Mouse (Mus musculus) ovary, postnatal 14 days (tissue): Measurements from ENCODE around the gene Cdkl3.
"Not testable (repeated sequence)": the region's sequence is repeated elsewhere in the genome, so short reads cannot be mapped to it uniquely, and the experiment has no call there.

Experiments
- DNase-seq: peaks from one replicate; pipeline ENCODE4 v3.0.0; 2022; ENCODE audit warnings: low spot score

Gene Cdkl3

DNA sequence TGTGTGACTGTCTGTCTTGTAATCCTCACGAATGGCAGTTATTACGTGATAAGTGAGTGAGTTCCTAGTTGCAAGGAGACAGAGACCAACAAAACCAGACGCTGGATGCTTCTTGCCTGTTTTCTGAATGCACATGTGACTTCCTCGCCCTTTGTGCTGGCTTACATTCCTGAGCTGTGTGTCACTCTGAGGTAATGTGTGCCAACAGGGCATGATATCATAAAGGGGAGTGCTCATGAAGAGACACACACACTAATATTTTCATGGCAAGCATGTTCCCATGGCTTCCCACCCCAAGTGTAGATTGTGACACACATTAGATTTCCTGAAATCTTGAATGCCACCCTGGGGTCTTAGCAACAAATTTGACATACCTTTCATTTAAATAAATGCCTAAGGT, 73.9 kb downstream of the Cdkl3 start:
- no peak for DNase-seq

DNA sequence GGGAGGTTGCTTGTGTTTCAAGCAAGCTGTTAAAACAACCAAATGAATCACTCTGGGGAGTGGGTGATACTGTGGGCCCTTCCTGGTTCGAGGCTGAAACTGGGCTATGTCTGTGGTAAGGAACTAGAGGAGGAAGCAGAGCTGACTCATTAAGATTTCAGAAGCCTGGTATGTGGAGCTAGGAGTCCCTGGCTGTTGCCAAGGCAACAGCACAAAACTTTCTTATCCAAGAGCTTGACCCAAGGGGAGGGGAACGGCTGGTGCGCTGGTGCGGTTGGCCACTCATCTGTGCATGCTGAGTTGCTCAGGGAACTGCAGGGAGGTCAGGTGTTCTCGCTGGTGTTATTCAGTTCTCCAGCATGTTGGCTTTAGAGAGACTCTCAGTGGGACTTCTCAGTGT, 76.0 kb downstream of the Cdkl3 start:
- DNase-seq = no peak

DNA sequence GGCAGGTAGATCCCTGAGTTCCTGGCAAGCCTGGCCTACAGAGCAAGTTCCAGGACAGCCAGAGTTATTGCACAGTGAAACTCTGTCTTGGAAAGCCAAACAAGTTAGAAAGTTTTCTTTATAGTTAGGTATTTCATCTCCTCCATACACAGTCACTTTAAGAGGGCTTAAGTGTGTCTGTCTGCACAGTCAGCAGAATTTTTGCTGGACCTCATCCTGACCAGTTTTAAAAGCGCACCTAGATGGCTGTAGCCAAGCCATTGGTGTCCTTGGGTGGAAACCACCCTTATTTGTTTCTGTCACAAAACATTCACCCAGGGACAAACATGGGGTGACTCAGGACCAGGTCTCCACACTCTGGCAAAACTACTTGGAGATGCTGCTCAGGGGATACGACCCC, 76.6 kb downstream of the Cdkl3 start:
- DNase-seq = no peak

DNA sequence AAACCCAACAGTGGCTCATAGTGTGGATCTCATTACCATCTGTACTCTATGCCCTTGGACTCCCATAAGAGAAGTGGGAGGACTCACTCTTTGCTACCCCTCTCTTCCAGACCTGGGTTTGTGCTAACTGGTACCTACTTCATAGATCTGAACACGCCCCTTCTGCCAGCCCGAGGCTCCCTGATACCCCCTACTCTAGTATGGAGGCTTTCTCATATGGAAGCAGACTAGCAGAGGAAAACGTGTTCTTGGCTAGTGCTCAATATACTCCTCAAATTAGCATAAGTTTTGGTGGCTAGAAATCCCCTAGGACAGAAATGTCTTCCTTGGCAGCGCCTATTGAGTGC, 81.8 kb downstream of the Cdkl3 start:
- no peak for DNase-seq

DNA sequence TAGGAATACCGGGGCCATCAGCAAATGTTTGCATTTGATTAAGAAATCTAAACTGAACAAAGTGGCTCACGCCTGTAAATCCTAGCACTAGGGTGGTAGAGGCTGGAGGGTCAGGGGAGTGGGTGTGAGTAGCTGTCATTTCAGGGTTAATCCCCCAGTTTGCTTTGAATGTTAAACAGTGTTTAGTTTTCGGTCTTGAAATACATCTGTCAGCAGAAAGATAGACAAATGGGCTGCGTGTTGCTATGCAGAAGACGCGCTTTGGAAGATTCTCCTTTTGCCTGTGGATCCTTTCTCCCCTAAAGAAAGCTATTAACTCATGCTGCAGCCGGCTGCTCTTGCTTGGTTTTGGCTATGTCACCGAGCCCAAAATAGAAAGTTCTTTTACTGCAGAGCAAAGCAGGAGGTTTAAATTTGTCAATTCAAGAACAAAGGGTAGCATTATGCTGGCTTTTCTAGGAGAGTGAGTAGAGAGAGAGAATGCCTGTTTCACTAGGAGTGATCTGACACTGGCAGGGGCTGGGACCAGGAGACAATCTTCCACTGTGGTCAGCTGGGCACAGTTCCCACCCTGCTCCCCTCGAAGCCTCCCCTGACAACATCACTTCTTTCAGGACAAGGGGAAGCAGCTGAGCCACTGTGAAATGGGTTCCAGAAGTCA, 82.3 kb downstream of the Cdkl3 start:
- DNase-seq = no peak

DNA sequence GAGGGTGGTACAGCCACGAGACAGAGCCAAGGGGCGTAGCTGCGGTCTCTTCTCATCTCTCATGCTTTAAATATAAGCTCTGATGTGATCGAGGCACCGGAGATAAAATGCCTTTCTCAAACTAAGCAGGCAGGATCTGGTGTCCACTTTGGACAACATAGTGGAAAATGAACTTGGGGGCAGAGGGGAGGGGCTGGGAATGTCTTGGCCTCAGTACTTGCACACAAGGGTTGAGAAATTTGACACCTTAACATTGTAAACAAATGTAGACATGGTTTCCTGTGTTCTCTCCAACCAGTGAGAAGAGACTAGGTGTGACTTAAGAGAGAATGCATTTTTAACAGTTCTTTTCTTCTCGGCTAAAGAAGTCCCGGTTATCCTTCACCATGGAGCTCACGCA, 85.3 kb downstream of the Cdkl3 start:
- DNase-seq = no peak

DNA sequence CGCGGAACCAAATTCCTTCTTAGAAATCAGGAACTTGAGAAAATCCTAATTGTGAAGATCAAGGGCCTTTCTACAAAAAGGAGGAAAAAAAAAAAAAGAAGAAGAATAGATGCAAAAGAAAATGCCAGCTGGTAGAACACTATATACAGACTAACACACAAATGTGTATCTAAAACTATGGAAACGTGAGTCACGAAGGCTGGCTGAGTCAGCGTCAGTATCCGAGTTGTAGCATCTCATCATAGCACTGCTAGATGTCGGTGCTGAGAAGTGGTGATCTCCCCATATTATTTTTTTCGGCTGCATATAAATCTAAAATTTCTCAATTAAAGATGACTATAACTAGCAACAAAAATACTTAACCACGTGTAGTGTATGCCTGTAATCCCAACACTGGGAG, 87.2 kb downstream of the Cdkl3 start:
- DNase-seq = no peak

DNA sequence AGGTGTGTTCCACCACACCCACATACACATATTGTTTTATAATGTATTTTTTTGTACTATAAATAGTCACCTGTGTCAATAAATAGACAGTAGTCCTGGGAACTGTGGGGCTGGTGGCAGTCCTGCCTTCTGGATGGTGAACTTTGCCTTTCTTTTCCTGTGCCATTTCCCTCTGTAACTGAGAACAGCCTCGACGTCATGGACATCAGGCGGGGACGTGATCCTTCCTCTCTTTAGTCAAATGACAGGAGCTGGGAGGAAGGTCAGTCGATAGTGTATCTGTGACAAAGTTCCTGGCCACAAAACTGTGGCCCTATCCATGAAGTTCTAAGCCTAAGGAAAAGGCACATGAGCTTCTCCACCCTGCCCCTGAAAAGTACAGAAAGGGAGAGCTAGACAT, 90.5 kb downstream of the Cdkl3 start:
- DNase-seq = no peak

DNA sequence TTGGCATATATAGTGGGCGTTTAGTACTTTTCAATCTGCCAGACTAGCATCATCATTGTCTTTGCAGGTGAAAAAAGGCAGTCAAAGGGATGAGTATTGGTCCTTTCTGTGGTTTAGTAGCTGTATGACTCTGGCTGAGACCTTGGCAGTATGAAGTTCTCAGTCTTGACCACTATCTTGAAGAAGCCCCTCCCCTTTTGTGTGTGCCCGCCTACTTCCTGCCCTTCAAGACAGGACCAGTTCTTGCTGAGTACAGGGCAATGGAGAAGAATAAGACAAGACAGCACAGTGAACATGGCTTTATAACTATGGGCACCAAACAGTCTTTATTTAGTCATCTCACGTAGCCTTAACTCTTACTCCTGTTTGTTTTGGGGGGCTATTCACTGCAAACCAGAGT, 93.0 kb downstream of the Cdkl3 start:
- no peak for DNase-seq

DNA sequence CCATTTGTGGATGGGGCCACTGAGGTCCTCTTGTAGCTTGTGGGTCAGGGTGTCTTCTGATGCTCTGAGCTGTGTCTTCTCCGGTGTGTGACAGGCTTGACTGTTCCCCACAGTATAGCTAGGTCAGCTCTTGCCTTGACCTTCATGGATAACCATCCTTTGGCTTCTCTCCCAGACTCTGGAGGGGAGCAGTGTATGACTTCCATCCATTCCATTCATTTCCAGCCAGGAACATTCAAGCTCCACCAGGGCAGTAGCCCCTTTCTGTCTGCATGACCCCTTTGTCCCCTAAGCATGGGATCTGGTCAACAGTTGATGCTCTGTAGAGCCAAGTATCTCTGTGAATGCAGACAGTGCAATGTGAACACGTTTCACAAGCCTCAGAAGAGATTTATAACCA, 93.6 kb downstream of the Cdkl3 start:
- no peak for DNase-seq

DNA sequence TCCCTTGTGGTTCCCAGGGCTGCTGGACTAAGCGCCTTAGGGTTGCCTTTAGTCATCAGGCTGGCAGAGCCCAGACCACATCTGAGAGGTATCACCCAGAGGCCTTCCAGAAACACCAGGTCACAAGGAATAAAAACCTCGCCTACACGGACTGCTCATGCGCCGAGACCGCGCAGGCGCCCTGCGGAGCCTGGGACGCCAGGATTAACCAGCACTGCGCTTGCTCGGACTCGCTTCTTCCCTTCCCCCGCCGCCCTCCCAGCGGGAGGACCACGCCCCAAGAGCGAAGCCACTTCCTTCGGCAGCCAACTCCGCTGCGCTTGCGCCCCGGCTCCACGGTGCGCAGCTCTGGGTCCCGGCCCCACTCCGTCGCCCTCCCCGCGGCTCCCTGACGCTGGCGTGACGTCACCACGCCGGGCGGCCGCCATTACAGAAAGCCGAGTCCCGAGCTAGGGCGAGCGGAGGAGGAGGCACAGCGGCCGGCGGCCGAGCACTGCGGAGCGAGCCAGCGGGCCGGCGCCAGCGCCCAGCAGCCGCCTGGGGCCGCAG, 94.5 kb downstream of the Cdkl3 start, which contains the start of gene Ppp2ca:
Gene Ppp2ca, plus strand, starts transcription at position 284 of the 549 bp plus-strand sequence.
- DNase-seq = peak; percentile 95

DNA sequence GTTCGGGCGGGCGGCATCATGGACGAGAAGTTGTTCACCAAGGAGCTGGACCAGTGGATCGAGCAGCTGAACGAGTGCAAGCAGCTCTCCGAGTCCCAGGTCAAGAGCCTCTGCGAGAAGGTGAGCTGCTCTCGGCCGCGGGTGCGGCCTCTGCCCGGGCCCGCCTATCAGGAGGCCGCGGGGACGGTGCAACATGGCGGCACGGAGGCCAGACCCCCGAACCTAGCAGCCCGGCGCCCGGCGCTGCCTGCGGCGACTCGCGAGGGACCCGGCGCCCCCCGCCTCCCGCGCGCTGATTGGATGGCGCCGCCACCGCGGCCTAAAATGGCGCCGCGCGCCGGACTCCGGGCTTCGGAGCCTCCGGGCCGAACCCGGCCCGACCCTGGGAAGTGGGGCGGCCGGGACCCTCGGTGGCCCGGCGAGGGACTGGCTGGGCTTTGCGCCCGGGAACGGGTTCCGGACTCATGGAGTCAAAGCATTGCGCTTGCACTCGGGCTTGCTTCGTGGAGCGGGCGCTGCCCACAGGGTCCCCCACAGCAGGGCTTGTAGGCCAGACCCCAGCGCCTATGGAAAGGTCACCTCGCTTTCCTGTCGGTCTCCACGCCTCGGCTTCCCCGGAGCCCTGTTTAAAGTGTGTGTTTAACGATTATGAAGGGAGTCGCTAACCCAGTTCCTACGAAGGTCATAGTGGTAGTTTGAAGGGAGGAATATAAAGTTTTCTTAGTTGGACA, 95.2 kb downstream of the Cdkl3 start:
- DNase-seq = peak; percentile 58

DNA sequence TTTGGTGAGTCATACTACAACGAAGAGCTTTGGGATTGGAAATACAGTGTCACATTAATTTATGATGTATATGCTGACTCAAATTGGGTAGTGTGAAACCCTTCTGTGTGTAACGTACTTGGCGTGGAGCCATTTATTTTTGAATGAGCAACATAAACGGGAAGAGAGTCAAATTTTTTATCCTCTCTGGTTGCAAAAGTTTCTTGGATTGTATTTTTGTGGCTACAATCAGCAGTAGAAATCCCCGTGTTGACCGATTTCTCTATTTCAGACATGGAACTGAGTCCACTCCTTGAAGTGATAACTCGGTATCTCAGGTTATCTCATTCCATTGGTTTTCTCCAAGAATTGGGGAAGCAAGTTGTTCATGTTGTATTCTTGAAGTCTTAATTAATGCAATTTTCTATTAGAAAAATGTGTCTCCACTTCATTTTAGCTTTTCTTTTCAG, 95.8 kb downstream of the Cdkl3 start:
- DNase-seq = no peak

DNA sequence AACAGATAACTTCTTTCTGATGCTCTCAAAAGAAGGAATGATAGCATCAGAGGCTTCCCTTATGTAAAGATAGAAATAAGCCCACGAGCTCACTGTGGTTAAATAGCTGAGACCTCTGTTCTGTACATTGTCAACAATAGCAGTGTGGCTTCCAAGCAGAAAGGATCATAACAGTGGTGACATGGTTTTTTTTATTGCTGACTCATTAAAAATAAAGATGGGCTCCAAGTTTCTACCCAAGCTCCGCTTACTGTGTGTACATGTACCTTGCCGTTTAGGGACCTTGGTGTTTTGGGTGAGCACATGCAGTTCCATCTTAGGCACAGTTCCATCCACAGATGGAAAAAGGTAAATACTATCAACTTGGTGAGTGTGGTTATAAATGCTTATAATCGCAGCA, 99.0 kb downstream of the Cdkl3 start:
- no peak for DNase-seq

DNA sequence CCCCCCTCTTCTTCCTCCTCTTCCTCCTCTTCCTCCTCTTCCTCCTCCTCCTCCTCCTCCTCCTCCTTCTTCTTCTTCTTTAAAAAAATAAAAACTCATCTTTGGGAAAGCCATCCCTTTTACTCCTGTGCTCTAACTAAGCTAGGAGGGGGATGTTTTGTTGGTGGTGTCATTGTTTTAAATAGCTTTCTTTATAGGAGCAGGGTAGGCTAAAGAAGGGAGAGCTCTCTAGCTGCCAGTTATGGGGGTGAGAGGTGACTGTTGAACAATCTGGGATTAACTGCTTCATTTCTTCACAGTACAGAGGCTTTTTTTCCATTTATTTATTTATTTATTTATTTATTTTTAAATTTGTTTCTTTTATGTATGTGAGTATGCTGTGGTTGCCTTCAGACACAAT, 101.5 kb downstream of the Cdkl3 start:
- no peak for DNase-seq

DNA sequence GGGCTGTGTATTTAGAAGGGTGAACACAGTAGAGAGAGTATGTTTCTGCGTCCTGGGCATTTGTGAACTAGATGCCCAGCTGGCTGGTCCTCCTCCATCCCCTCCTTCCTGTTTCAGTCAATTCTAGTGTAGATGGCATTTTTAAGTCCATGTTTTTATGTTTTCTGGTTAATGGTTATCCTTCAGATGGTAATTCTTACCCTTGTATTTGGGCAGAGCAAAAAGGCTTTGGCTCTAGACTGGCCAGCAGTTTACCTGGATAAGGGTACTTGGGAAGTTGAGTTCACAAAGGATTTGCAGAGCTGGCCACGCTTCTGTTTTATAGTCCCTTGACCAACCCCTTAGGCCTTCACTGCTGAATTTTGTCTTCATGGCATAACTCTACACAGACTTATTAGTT, 102.0 kb downstream of the Cdkl3 start:
- DNase-seq = no peak

DNA sequence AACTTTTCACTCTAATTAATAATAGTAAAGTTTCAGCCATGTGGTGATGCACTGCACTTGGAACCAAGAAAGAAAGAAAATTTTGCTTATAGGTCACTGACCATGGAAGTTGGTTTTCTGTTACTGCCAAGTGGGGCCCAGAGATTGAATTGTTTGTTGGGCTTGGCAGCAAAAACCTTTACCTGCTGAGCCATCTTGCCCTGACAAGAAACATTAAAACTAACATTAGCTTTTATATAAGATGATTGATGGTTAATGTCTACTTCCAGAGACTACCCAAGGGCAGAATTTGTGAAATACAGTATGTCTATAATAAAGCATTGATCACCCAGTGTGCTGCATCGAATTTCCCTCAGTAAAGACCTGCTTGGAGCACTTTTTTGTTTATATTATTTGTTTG, 102.4 kb downstream of the Cdkl3 start:
- no peak for DNase-seq

DNA sequence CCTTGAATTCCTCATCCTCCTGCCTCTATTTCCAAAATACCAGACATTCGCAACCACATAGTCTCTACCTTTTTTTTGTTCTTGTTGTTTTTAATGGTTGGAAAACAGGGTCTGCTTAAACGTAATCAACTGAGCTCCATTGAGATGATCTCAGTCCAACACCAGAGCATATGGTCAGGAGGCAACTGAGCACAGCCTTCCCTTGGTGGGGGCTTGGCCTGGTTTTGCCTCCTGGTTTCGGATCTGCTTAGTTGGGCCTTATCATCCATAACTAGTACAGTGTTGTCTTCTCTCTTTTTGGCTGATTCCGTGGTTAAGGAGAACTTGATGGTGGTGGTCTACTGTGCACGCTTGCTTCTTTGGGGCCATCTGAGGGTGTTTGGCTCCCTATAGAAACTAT, 104.8 kb downstream of the Cdkl3 start:
- no peak for DNase-seq

DNA sequence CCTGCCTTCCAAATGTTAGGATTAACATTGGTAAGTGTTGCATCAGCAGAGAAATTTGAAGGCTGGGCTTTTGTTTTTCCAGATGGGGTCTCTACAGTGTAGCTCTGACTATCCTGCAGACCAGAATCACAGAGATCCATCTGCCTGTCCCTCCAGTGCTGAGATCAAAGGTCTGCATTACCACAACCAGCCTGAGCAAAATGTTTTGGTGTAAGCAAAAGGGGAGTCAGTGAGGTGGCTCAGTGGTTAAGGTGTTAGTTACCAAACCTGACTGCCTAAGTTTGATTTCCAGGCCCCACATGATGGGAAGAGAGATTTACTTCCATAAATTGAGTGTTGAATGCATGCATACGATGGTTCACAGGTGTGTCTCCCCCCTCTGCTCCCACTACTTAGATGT, 105.4 kb downstream of the Cdkl3 start:
- DNase-seq = no peak

DNA sequence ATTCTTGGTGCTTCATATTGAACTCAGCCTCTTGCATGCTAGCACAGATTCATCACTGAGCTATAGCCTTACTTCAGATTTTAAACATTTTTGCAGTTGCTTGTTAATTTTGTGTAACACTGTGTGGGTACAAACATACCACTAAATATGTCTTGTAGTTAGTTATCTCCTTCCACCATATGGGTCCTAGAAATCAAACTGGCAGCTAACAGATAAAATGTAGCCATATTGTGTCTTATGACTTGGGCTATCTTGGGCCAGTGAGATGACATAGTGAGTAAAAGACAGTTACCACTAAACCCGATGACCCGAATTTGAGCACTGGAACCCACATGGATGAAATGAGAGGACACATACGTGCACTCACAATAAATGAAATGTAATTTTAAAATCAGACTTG, 111.5 kb downstream of the Cdkl3 start:
- DNase-seq = no peak

DNA sequence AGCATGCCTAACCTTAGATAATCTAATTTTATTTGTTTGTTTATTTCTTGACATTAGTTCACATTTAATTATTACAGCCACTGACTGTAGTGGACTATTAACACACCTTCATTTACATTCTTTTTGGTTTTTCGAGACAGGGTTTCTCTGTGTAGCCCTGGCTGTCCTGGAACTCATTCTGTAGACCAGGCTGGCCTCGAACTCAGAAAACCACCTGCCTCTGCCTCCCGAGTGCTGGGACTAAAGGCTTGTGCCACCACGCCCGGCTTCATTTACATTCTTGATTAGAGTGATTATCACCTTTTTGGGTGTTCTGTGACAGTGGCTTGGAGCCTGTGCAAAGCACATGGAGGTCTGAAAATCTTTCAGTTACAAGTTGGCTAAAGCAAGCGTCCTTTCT, 112.1 kb downstream of the Cdkl3 start:
- not testable (repeated sequence) for DNase-seq

DNA sequence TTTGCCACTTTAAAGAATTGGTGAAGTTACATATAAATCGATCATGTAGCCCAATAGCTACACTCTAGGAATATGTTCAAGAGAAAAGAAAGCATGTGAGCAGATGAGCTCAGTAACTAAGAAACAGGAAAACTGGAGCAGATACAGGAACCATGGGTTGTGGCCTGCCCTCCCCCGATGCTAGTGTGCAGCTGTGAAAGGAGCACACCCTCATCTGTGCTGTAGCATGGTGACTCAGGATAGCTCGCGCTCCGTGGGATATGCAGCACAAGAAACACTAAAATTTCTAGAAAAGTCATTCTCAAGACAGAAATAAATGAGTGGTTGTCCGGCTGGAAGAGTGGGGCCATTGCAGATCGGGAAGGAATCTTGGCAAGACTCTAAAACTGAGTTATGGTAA, 113.1 kb downstream of the Cdkl3 start:
- DNase-seq = no peak

DNA sequence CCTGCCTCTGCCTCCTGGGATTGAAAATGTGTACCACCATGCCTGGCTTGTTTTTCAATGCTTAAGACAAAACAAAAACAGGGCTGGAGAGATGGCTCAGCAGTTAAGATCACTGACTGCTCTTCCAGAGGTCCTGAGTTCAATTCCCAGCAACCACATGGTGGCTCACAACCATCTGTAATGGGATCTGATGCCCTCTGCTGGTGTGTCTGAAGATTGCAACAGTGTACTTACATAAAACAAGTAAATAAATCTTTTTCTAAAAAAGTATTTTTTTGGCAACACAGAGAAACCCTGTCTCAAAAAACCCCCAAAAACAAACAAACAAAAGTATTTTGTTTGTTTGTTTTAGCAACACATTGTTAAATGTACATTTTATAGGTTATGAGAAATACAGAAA, 116.4 kb downstream of the Cdkl3 start:
- DNase-seq = not testable (repeated sequence)

DNA sequence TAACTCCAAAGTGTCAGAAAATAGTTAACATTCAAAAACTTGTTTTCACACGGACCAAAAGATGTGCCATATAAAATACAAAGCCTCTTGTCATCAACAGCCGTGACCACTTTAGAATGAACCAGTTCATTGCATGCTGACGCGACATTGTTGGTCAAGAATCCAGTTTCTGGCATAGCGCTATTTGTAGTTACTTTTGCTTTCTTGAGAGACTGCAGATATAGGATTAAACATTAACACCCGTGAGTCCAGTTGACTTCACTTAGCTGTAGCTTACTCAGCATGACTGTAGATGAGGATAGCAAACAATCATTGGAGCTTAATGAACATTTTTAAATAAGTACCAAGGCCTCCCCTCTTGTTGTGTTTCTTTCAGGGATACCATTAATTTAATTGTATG, 118.0 kb downstream of the Cdkl3 start:
- DNase-seq = no peak
